Mouse (Mus musculus) heart, postnatal 0 days (tissue): ENCODE results near the gene Cxcl14.

ENCODE experiments used
- CTCF ChIP-seq: IDR thresholded peaks from 2 replicates; pipeline ENCODE4 v1.5.1; 2016; ENCODE audit warnings: antibody characterized with exemption, control low read depth, low read depth
- EP300 ChIP-seq: IDR thresholded peaks from 2 replicates; pipeline ENCODE4 v1.6.1; 2016; ENCODE audit warnings: antibody characterized with exemption, low read depth

- TF ChIP-seq CTCF (no peak), EP300 (no peak)
Observed at GRCm38 (mm10) chr13:56253379-56253778, 43.0 kb downstream of the Cxcl14 start.
